Mouse (Mus musculus): ENCODE measurements at regions not wholly inside any gene's neighbourhood (a gene's known extent, or its start where the extent isn't known, plus 50 kb on each side); places are given as distances from the start of the nearest gene placed in this dataset.
"Not testable (repeated sequence)": the region's sequence is repeated elsewhere in the genome, so short reads cannot be mapped to it uniquely, and the experiment has no call there.

GRCm38 (mm10) chrX:166809165-166809564, 223.6 kb upstream of the Egfl6 start:
- Histone ChIP-seq H3K9me3 (replicated peaks) (no peaks in the 10 kb centered on the region), H3K27ac (replicated peaks) (no peak overlapping the region), H3K9ac (no peak overlapping the region), H3K27me3 (no peaks in the 10 kb centered on the region), H3K4me3 (replicated peaks) (no peak overlapping the region), H3K4me1 (no peaks in the 10 kb centered on the region), H3K4me2 (replicated peaks) (no peak overlapping the region), H3K36me3 (no peaks in the 10 kb centered on the region)
- 55% methylated on average over 3 of the region's 3 CpGs for WGBS
- no peak for ATAC-seq (ENCODE audit: insufficient number of reproducible peaks, low FRiP score, low TSS enrichment, low read depth)

- no peak for ATAC-seq (ENCODE audit: insufficient number of reproducible peaks, low FRiP score, low TSS enrichment, low read depth)
- WGBS, result 87% methylated on average over 5 of the region's 5 CpGs
- Histone ChIP-seq H3K4me2 (replicated peaks) (no peak overlapping the region), H3K9me3 (replicated peaks) (no peaks in the 10 kb centered on the region), H3K4me3 (replicated peaks) (no peak overlapping the region), H3K27ac (replicated peaks) (no peak overlapping the region), H3K4me1 (no peaks in the 10 kb centered on the region), H3K9ac (no peak overlapping the region), H3K27me3 (no peaks in the 10 kb centered on the region), H3K36me3 (no peaks in the 10 kb centered on the region)
Measured at GRCm38 (mm10) chrX:166808207-166808606, 222.7 kb upstream of the Egfl6 start.

GRCm38 (mm10) chrX:166805957-166806356, 220.4 kb upstream of the Egfl6 start:
- WGBS, result 47% methylated on average over 1 of the region's 1 CpGs
- no peak for ATAC-seq (ENCODE audit: insufficient number of reproducible peaks, low FRiP score, low TSS enrichment, low read depth)
- no peak overlapping the region for H3K4me3 ChIP-seq (replicated peaks)
- H3K9me3 ChIP-seq (replicated peaks), result no peaks in the 10 kb centered on the region
- H3K4me1 ChIP-seq, result no peaks in the 10 kb centered on the region
- H3K9ac ChIP-seq, result no peak overlapping the region
- H3K36me3 ChIP-seq, result no peaks in the 10 kb centered on the region
- no peak overlapping the region for H3K4me2 ChIP-seq (replicated peaks)
- H3K27me3 ChIP-seq, result no peaks in the 10 kb centered on the region
- no peak overlapping the region for H3K27ac ChIP-seq (replicated peaks)

- ATAC-seq (ENCODE audit: insufficient number of reproducible peaks, low FRiP score, low TSS enrichment, low read depth), result peak; percentile 15; the same call in 1 of the 2 replicates
- 32% methylated on average over 4 of the region's 4 CpGs for WGBS
- H3K9ac ChIP-seq, result no peak overlapping the region
Measured at GRCm38 (mm10) chrX:166805480-166805879, 220.0 kb upstream of the Egfl6 start.

GRCm38 (mm10) chrX:166803246-166803645, 217.7 kb upstream of the Egfl6 start:
- no peak overlapping the region for H3K4me2 ChIP-seq (replicated peaks)
- no peak overlapping the region for H3K4me3 ChIP-seq (replicated peaks)
- no peaks in the 10 kb centered on the region for H3K9me3 ChIP-seq (replicated peaks)
- H3K36me3 ChIP-seq, result no peaks in the 10 kb centered on the region
- no peaks in the 10 kb centered on the region for H3K4me1 ChIP-seq
- no peak overlapping the region for H3K9ac ChIP-seq
- 57% methylated on average over 6 of the region's 6 CpGs for WGBS
- H3K27me3 ChIP-seq, result no peaks in the 10 kb centered on the region
- ATAC-seq (ENCODE audit: insufficient number of reproducible peaks, low FRiP score, low TSS enrichment, low read depth), result no peak; the same call in 1 of the 2 replicates
- H3K27ac ChIP-seq (replicated peaks), result no peak overlapping the region

More at GRCm38 (mm10) chrX:166805480-166805879, 220.0 kb upstream of the Egfl6 start:
- H3K4me3 ChIP-seq (replicated peaks), result no peak overlapping the region
- H3K36me3 ChIP-seq, result no peaks in the 10 kb centered on the region
- H3K4me2 ChIP-seq (replicated peaks), result no peak overlapping the region
- no peak overlapping the region for H3K27ac ChIP-seq (replicated peaks)
- H3K27me3 ChIP-seq, result no peaks in the 10 kb centered on the region
- no peaks in the 10 kb centered on the region for H3K9me3 ChIP-seq (replicated peaks)
- no peaks in the 10 kb centered on the region for H3K4me1 ChIP-seq

- H3K27ac ChIP-seq (replicated peaks), result no peak overlapping the region
- no peak for ATAC-seq (ENCODE audit: insufficient number of reproducible peaks, low FRiP score, low TSS enrichment, low read depth)
- H3K4me3 ChIP-seq (replicated peaks), result no peak overlapping the region
- 82% methylated on average over 2 of the region's 2 CpGs for WGBS
- no peaks in the 10 kb centered on the region for H3K36me3 ChIP-seq
- H3K9ac ChIP-seq, result no peak overlapping the region
- H3K27me3 ChIP-seq, result no peaks in the 10 kb centered on the region
- no peaks in the 10 kb centered on the region for H3K9me3 ChIP-seq (replicated peaks)
- no peak overlapping the region for H3K4me2 ChIP-seq (replicated peaks)
- H3K4me1 ChIP-seq, result no peaks in the 10 kb centered on the region
Measured at GRCm38 (mm10) chrX:166801017-166801416, 215.5 kb upstream of the Egfl6 start.

- H3K4me3 ChIP-seq (replicated peaks), result no peak overlapping the region
- 55% methylated on average over 2 of the region's 2 CpGs for WGBS
- H3K27me3 ChIP-seq, result 0 out of 2 replicates have a peak, but pooled peaks cover 6% of the 10 kb centered on the region
- no peaks in the 10 kb centered on the region for H3K9me3 ChIP-seq (replicated peaks)
- H3K4me1 ChIP-seq, result no peaks in the 10 kb centered on the region
- ATAC-seq (ENCODE audit: insufficient number of reproducible peaks, low FRiP score, low TSS enrichment, low read depth), result no peak
- no peak overlapping the region for H3K27ac ChIP-seq (replicated peaks)
- H3K36me3 ChIP-seq, result no peaks in the 10 kb centered on the region
- no peak overlapping the region for H3K4me2 ChIP-seq (replicated peaks)
- no peak overlapping the region for H3K9ac ChIP-seq
Measured at GRCm38 (mm10) chrX:166795651-166796050, 210.1 kb upstream of the Egfl6 start.

- H3K4me2 ChIP-seq (replicated peaks), result no peak overlapping the region
- H3K9me3 ChIP-seq (replicated peaks), result no peaks in the 10 kb centered on the region
- 68% methylated on average over 3 of the region's 3 CpGs for WGBS
- no peak for ATAC-seq (ENCODE audit: insufficient number of reproducible peaks, low FRiP score, low TSS enrichment, low read depth)
- no peaks in the 10 kb centered on the region for H3K36me3 ChIP-seq
- H3K27me3 ChIP-seq, result peaks cover 6% of the 10 kb centered on the region; the same call in 1 of the 2 replicates
- no peak overlapping the region for H3K4me3 ChIP-seq (replicated peaks)
- H3K9ac ChIP-seq, result no peak overlapping the region
- H3K4me1 ChIP-seq, result no peaks in the 10 kb centered on the region
- H3K27ac ChIP-seq (replicated peaks), result no peak overlapping the region
Measured at GRCm38 (mm10) chrX:166789031-166789430, 203.5 kb upstream of the Egfl6 start.

- not testable (repeated sequence) for H3K9ac ChIP-seq; H3K27ac ChIP-seq (replicated peaks); H3K4me1 ChIP-seq; H3K4me3 ChIP-seq (replicated peaks); ATAC-seq (ENCODE audit: insufficient number of reproducible peaks, low FRiP score, low TSS enrichment, low read depth); H3K9me3 ChIP-seq (replicated peaks); H3K4me2 ChIP-seq (replicated peaks); H3K27me3 ChIP-seq; H3K36me3 ChIP-seq
- 100% methylated on average over 1 of the region's 1 CpGs for WGBS
Measured at GRCm38 (mm10) chrX:166787137-166787536, 201.6 kb upstream of the Egfl6 start.

- H3K4me2 ChIP-seq (replicated peaks), result no peak overlapping the region
- H3K9ac ChIP-seq, result no peak overlapping the region
- no peak for ATAC-seq (ENCODE audit: insufficient number of reproducible peaks, low FRiP score, low TSS enrichment, low read depth)
- no peak overlapping the region for H3K27ac ChIP-seq (replicated peaks)
- no peak overlapping the region for H3K4me3 ChIP-seq (replicated peaks)
- 73% methylated on average over 3 of the region's 3 CpGs for WGBS
- H3K4me1 ChIP-seq, result no peaks in the 10 kb centered on the region
- no peaks in the 10 kb centered on the region for H3K36me3 ChIP-seq
- no peaks in the 10 kb centered on the region for H3K9me3 ChIP-seq (replicated peaks)
- no peaks in the 10 kb centered on the region; the same call in 1 of the 2 replicates for H3K27me3 ChIP-seq
Measured at GRCm38 (mm10) chrX:166785615-166786014, 200.1 kb upstream of the Egfl6 start.

GRCm38 (mm10) chrX:166783377-166783776, 197.9 kb upstream of the Egfl6 start:
- H3K36me3 ChIP-seq, result no peaks in the 10 kb centered on the region
- H3K9ac ChIP-seq, result no peak overlapping the region
- H3K27ac ChIP-seq (replicated peaks), result no peak overlapping the region
- H3K4me3 ChIP-seq (replicated peaks), result no peak overlapping the region
- no peaks in the 10 kb centered on the region for H3K9me3 ChIP-seq (replicated peaks)
- ATAC-seq (ENCODE audit: insufficient number of reproducible peaks, low FRiP score, low TSS enrichment, low read depth), result no peak
- 77% methylated on average over 2 of the region's 2 CpGs for WGBS
- no peak overlapping the region for H3K4me2 ChIP-seq (replicated peaks)
- H3K27me3 ChIP-seq, result no peaks in the 10 kb centered on the region; the same call in 1 of the 2 replicates
- H3K4me1 ChIP-seq, result no peaks in the 10 kb centered on the region

- Histone ChIP-seq H3K4me1 (no peaks in the 10 kb centered on the region), H3K27me3 (no peaks in the 10 kb centered on the region; the same call in 1 of the 2 replicates), H3K9ac (no peak overlapping the region), H3K4me3 (replicated peaks) (no peak overlapping the region), H3K9me3 (replicated peaks) (no peaks in the 10 kb centered on the region), H3K27ac (replicated peaks) (no peak overlapping the region), H3K36me3 (no peaks in the 10 kb centered on the region), H3K4me2 (replicated peaks) (no peak overlapping the region)
- 76% methylated on average over 6 of the region's 6 CpGs for WGBS
- no peak for ATAC-seq (ENCODE audit: insufficient number of reproducible peaks, low FRiP score, low TSS enrichment, low read depth)
Measured at GRCm38 (mm10) chrX:166779334-166780092, 194.0 kb upstream of the Egfl6 start.
